Mouse (Mus musculus) c-Kit-positive CD71-negative TER-119-negative erythroid progenitor cells, embryonic 14.5 days (primary cell): ENCODE data around the gene Cd5.

Source experiments
- DNase-seq: peaks from one replicate; pipeline ENCODE4 v3.0.0-alpha.2; 2013; ENCODE audit warnings: low read depth

The Cd5 gene

GRCm38 (mm10) chr19:10701013-10701726, 37.6 kb downstream of the Cd5 start:
- DNase-seq = no peak

- no peak for DNase-seq
These were observed 39.0 kb downstream of the Cd5 start for GRCm38 (mm10) chr19:10699851-10700250.

DNA sequence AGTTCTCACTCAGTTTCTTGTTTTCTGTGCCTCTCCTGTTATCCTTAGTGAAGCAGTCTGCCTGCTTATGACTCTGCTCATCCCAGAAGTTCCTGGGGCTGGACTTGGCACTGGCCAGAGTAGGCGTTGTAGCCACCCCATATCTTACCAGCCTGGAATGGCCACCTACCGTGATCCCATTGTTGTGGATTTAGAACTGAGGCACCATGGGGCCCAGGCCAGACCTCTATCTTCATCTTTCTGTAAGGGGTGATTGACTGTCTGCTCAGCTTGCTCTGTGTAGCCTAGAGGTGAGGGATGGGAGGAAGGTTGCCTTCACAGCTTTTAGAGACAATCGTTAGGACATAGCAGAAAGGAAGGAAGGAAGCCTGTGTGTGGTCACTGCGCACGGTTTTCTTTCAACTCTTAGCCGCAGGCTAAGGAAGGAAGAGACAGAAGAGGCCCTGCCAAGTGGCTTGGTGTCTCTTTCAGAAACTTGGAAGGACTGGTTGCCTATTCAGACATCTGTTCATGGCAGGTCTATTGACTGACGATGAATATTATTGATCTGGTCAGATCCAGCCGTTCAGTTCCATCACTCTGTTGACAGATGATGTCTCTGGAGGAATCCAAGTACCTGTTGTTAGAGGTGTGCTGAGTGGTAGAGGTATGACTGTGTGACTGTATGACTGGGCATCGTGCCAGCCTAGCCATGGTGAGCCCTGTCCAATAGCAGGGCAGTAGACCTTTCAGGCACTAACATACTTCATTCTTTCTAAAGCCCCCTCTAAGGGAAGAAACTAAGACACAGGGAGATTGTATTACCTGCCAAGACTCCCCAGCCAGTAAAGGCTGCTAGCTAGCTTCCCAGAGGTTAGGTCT, 40.4 kb downstream of the Cd5 start:
- no peak for DNase-seq

- DNase-seq = no peak
These were observed 43.0 kb downstream of the Cd5 start for GRCm38 (mm10) chr19:10695801-10696200.

DNA sequence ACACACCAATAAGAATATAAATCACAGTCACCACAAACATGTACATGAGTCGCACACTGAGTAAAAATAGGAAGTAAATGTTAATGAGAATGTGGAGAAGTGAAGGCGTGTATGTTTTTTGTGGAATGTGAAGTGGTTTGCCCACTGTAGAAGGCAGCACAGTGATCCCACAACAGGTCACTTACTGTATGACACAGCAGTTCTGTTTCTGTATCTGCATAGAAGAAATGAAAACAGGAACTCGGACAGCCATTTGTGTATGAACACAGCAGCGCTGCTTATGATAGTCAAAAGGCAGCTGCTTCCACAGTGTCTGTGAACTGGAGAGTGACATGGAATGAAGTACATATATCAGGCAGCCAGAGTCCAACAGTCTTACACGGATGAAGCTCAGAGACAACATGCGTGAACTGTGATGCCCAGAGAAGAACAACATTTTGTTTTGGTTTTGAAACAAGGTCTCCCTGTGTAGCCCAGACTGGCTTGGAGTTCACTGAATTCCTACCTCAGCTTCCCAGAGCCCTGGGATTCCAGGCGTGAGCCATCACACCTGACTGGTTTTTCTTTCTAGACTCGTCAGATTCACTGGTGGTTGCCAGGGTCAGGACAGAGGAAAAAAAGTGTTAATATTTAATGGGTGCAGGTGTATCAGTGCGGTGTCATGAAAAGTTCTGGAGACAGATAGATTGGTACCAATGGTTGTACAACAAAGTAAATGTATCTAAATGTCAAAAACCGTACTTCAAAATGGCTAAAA, 44.7 kb downstream of the Cd5 start:
- no peak for DNase-seq

DNA sequence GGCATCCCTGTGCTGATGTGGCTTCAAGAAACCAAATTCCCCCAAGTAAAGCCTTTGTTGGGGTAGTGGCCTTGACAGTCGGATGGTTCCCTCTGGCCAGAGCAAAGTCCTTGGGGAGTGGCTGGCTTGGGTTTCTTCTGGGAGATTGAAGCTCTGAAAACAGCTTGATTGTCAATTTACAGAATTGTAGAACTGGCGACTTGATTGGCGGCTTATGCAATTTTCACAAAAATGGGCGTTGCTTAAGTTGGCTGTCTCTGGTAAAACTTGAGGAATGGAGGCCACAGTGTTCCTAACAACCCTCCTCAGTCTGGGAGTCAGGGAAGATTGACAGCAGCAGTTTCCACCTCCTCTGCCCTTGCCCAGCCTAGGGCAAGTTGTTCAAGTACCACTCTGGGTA, 46.4 kb downstream of the Cd5 start:
- no peak for DNase-seq

GRCm38 (mm10) chr19:10691660-10692059, 47.1 kb downstream of the Cd5 start:
- DNase-seq = no peak

DNA sequence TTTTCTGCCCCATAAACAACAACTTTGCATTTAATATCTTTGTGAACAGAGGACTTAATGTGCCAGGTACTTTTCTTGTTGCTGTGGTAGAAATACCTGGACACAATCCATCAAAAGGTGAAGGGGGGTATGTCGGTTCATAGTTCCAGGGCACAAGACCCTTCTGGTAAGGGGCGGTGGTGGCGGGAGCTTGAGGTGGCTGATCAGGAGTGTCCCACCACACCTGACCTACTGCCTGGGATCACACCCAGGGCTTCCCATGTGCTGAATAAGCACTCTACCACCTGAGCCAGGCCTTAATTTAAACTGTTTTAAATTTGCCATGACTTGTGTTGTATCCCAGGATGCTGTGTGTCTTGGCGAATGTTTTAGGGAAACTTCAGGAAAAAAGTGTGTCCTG, 47.7 kb downstream of the Cd5 start:
- DNase-seq = no peak

DNA sequence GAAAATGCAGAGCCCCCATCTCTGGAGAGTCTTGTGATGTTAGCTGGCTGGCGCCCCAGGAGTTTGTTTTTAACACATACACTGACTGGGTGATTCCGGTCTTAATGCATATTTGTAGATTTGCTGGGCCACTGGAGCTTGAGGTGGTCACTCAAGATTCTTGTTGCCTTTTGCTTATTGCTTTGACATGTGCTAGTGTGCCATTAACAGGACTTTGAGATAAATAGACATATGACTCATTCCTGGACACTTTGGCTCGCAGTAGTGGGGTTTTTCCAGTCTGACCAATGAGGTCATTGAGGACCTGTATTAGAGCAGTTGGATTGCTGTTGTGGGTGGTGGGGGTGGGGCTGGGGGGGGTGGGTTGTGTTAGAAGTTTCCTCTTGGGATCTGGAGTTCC, 48.5 kb downstream of the Cd5 start:
- DNase-seq = no peak

- DNase-seq = no peak
These were observed 49.2 kb downstream of the Cd5 start for GRCm38 (mm10) chr19:10689470-10690166.

DNA sequence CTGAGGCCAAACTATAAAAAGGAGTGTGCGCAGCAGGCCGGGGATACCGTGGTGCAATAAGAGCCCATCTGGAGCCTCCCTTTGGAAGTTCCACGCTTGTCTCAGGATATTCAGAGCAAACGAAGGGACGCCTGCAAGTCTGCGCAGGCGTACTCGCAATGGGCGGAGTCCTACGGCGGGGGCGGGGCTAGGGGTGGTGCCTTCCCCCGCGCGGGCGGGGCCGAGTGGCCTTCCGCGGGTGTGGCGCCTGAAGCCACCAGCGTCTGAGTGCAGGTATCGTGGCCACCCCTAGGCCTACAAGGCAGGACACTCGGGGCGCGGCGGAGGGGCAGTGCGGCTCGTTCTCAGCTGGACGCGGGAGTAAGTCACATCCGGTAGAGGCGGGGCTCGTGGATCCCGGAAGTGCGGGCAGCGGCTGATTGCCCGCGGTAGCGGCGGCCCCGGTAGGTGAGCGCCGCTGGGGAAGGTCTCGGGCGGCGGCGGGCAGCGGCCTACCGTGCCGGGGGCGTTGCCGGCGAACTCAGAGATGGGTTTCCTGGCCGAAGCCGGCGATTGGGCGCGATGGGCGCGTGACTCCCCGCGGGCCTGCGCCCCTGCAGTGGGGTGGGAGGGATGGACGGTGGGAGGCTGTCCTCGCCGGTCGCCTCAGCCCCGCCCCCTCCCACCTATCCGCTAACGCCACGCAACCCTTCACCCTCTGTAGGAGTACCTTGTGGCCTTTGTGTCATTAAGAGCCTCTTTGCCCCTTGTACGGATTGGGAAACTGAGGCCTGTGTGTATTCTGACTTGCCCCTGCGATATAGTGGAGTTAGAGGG, 50.1 kb downstream of the Cd5 start, which contains the start of gene Vps37c:
TSS of gene Vps37c (plus strand) at position 199 of the 816 bp plus-strand sequence.
- DNase-seq = peak; percentile 72

DNA sequence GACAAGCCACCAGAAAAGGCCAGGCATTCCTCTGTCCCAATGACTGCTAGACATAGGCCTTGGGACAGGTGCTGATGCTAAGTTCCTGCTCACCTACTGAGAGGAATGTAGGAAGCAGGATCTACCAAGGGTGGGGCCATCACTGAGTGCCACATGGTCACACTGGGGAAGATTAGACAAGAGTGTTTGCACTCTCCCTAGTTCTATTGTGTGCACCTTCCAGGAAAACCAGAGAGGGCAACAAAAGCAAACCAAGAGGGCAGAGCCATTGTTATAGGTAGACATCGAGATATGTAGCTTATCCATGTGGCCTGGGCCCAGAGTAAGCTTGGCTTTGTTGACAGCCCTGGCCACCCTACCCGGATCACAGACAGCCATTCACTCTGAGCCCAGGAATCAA, 53.1 kb downstream of the Cd5 start:
- DNase-seq = no peak

- DNase-seq = no peak
These were observed 53.7 kb downstream of the Cd5 start for GRCm38 (mm10) chr19:10685081-10685480.

DNA sequence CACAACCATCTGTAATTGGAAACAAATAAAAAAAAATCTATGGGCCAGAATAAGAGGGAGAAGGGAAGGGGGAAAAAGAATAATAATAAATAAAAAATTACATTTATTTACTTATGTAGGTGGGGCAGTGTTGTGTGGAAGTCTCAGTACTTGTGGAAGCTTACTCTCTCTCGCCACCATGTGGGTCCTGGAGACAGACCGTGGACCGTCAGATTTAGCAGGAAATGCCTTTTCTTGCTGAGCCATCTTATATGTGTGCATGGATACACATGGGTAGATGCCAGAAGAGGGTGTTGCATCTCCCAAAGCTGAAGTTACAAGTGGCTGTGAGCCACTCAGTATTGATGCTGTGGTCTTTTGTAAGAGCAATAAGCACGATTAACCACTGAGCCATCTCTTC, 57.2 kb downstream of the Cd5 start:
- no peak for DNase-seq

GRCm38 (mm10) chr19:10678772-10679067, 60.1 kb downstream of the Cd5 start:
- no peak for DNase-seq

DNA sequence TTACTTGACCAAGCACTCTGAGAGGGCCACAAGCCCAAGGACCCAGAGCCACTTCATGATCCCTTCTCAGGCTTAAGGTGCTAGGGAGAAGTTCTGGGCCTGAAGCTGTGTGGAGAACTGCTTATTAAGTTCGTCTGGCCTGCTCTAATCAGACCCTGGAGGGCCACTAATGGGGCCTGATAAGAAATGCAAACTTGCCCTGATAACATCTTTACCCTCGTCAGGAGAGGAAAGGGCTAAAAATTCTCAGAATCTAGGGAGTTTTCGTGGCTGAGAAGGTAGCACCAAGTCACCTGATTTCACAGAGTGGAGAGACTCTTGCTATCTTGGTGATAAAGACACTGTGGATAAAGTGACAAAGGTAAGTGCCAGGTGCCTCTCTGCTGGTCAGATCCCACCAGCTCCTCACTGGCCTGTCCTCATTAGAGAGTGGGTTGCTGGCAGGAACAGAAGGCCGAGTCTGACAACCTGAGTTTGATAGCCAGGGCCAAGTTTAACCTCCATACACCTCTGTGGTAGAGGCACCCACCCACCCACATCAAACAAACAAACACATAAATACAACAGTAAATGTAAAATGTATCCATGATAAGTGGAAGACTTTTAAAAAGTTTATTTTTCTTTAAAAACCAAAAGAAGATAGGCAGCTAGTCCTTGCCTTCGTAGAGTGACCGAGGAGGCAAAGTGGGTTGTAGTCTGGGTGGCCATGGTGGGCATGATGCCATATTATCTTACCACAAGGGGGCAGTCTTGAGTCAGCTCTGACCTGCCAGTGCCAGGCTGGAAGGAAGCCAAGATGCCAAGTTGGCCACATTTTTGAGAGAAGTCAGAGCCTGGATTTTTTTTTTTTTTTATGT, 60.7 kb downstream of the Cd5 start, which contains the start of gene Pga5:
TSS of gene Pga5 (minus strand) at position 157 of the 857 bp plus-strand sequence.
- DNase-seq = no peak

- DNase-seq = no peak
These were observed 62.1 kb downstream of the Cd5 start for GRCm38 (mm10) chr19:10676656-10677055.

DNA sequence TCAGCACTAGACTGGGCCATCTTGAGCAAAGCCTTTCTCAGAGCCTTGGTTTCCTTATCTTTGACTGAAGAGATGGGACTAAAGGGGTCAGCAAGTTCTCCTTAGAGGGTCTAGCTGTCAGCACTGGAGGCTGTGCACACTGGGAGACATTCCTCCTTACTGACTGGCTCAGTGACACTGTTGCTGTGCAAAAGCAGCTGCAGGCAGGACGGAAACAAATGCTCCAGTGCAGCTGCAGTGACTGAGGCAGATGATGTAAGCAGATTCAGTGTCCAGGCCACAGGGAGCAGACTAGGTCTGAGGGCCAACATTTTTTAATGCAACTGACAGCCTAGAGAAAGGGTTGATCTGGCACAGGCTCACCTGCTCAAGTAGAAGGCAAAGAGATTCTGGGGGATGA, 65.5 kb downstream of the Cd5 start:
- DNase-seq = no peak

GRCm38 (mm10) chr19:10671854-10672417, 66.9 kb downstream of the Cd5 start:
- DNase-seq = no peak

DNA sequence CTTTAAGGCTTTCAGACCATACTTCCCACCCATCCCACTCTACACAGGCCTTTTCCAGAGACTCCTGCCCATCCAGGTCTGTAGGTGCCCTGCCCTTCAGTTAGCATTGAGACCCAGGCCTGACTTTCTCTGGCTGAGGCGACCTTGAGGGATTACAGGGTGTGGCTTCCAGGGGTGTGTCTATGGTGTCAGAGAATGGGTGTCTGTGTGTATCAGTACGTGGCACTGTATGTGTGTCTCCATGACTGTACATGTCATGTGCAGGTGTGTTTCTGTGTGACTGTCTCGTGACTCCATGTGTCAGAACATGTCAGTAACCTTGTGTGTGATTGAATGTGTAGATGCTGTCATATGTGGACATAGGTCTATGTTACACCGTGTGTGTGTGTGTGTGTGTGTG, 67.5 kb downstream of the Cd5 start:
- no peak for DNase-seq
